Mouse (Mus musculus): ENCODE data around the gene Ppip5k1.

GRCm38 (mm10) chr2:121396624-121397023 is 41.4 kb upstream of the Ppip5k1 start:
- TF ChIP-seq EP300 (IDR thresholded peaks at IDR 0.05; ENCODE audit: low read depth) (no peak), CTCF (IDR thresholded peaks at IDR 0.05; ENCODE audit: low read depth) (peak; percentile 83)
